Mouse (Mus musculus) lung, postnatal 0 days (tissue): ENCODE measurements around the gene B4galnt3.

Experiments used
- CTCF ChIP-seq: IDR thresholded peaks from 2 replicates; pipeline ENCODE4 v1.5.1; 2016; ENCODE audit warnings: antibody characterized with exemption, mild to moderate bottlenecking
- EP300 ChIP-seq: IDR thresholded peaks from 2 replicates; pipeline ENCODE4 v1.6.1; 2016; ENCODE audit warnings: antibody characterized with exemption, mild to moderate bottlenecking, control low read depth

DNA sequence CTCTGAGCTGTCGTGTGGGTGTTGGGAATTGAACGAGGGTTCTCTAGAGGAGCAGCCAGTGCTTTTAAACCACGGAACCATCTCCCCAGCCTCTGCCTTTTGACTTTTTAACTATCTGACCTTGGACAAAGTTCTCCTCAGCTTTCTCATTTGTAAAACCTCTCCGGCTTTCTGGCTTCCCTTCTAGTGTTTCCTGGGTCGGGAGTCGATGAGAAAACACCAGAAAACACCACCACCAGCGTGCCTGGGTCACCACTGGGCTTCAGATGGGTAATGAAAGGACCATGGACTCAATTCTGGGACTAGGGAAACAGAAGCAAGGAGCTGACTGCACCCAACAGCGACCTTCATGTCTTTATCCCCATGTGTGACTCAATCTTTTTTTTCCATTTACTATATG lies 20.2 kb downstream of the B4galnt3 start:
- TF ChIP-seq CTCF, result no peak
- TF ChIP-seq EP300, result no peak
